Mouse (Mus musculus) embryonic facial prominence, embryonic 14.5 days (tissue): ENCODE results near the gene Axin2. TPM values are rescaled to one million over a fixed set of nuclear protein-coding genes. Genes with fewer than 3 reads are reported as not detected.

Experiments used
- ATAC-seq: fragments of 200-750 bp; cut with Nextera tagmentation; 2 replicates; pipeline ENCODE4 v1.8.0; 2017; ENCODE audit warnings: low read depth, moderate number of reproducible peaks, moderate TSS enrichment
- DNase-seq: peaks from one replicate; pipeline ENCODE4 v3.0.0-alpha.2; 2015; ENCODE audit warnings: low spot score
- H3K27ac ChIP-seq: fragments of 300-500 bp; sonication (generic); replicated peaks from 2 replicates; pipeline ENCODE4 v1.5.1; 2014; ENCODE audit warnings: low read depth, mild to moderate bottlenecking, low read length, moderate library complexity
- H3K27me3 ChIP-seq: fragments of 300-500 bp; sonication (generic); replicated peaks from 2 replicates; pipeline ENCODE4 v1.6.1; 2014; ENCODE audit warnings: low read length; ENCODE audit not compliant: control insufficient read depth, insufficient read depth
- H3K36me3 ChIP-seq: fragments of 300-500 bp; sonication (generic); 2 replicates; pipeline ENCODE4 v1.6.1; 2014; ENCODE audit warnings: low read length, mixed read lengths; ENCODE audit not compliant: control insufficient read depth, insufficient read depth
- H3K4me1 ChIP-seq: fragments of 300-500 bp; sonication (generic); 2 replicates; pipeline ENCODE4 v1.6.1; 2014; ENCODE audit warnings: antibody characterized with exemption, low read length; ENCODE audit not compliant: control insufficient read depth, insufficient read depth
- H3K4me2 ChIP-seq: fragments of 300-500 bp; sonication (generic); 2 replicates; pipeline ENCODE4 v1.6.1; 2014; ENCODE audit warnings: low read depth, mild to moderate bottlenecking, low read length, moderate library complexity, mixed read lengths
- H3K4me3 ChIP-seq: fragments of 300-500 bp; sonication (generic); 2 replicates; pipeline ENCODE4 v1.5.1; 2014; ENCODE audit warnings: low read depth, mild to moderate bottlenecking, low read length
- H3K9ac ChIP-seq: fragments of 300-500 bp; sonication (generic); 2 replicates; pipeline ENCODE4 v1.6.1; 2014; ENCODE audit warnings: low read depth, mild to moderate bottlenecking, low read length, moderate library complexity, mixed read lengths
- H3K9me3 ChIP-seq: fragments of 300-500 bp; sonication (generic); 2 replicates; pipeline ENCODE4 v1.6.1; 2016; ENCODE audit warnings: low read length; ENCODE audit not compliant: control insufficient read depth
- WGBS: fragments of 180-500 bp; shearing (Covaris S2); extraction: QIAGEN DNeasy Blood & Tissue Kit; methylation state at CpG from one replicate; pipeline ENCODE4 v1.1.7; 2014; 5-methylcytosine and 5-hydroxymethylcytosine counted together
- polyA plus RNA-seq: library from polyadenylated mRNA; unstranded; fragments of >200 nt; fragmentation: Nextera tagmentation; extraction: Ambion mirVana; gene quantifications from 2 replicates; pipeline ENCODE4 v1.2.1, GENCODE M21; 2014

The Axin2 gene
- polyA plus RNA-seq, 1 experiment from 2014 or later: 11.4 TPM

DNA sequence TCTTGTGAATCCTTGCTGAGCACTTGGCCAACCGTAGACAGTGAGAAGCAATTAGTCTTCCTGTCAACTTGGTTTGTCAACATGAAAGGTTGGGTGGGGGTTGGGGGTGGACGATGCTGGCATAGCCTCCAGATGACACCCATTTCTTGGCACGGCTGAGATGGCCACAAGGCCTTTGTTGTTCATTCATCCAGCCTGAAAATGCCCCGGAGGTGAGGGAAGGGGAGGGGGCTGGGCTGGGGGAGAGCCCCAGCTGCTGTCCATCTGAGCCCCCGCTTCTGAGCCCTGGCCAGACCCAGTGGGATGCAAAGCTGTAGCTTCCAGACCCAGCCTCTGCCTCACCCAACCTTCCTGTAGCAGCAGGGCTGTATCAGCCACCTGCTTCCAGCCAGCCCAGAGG is 38.2 kb downstream of the Axin2 start:
- Histone ChIP-seq H3K27ac (no peak overlapping the region), H3K9ac (no peak overlapping the region), H3K4me1 (no peaks in the 10 kb centered on the region; the same call in 1 of the 2 replicates), H3K4me2 (no peak overlapping the region), H3K4me3 (no peak overlapping the region), H3K27me3 (no peaks in the 10 kb centered on the region), H3K9me3 (0 out of 2 replicates have a peak, but pooled peaks cover 5% of the 10 kb centered on the region), H3K36me3 (no peaks in the 10 kb centered on the region)
- no peak for DNase-seq
- 23% methylated on average over 5 of the region's 5 CpGs for WGBS
- ATAC-seq: peak; percentile 12; the same call in 1 of the 2 replicates

GRCm38 (mm10) chr11:108959196-108959595 is 39.0 kb downstream of the Axin2 start:
- Histone ChIP-seq H3K36me3 (no peaks in the 10 kb centered on the region), H3K27me3 (no peaks in the 10 kb centered on the region), H3K9me3 (0 out of 2 replicates have a peak, but pooled peaks cover 5% of the 10 kb centered on the region), H3K4me3 (no peak overlapping the region), H3K4me2 (no peak overlapping the region), H3K27ac (no peak overlapping the region; the same call in 1 of the 2 replicates), H3K9ac (no peak overlapping the region), H3K4me1 (peaks cover 7% of the 10 kb centered on the region; the same call in 1 of the 2 replicates)
- ATAC-seq (no peak), DNase-seq (no peak)
- WGBS: 65% methylated on average over 5 of the region's 5 CpGs

- Histone ChIP-seq H3K9ac (no peak overlapping the region), H3K36me3 (no peaks in the 10 kb centered on the region), H3K4me1 (peaks cover 7% of the 10 kb centered on the region; the same call in 1 of the 2 replicates), H3K27me3 (no peaks in the 10 kb centered on the region), H3K9me3 (no peaks in the 10 kb centered on the region), H3K27ac (peak overlapping the region; percentile 68; the same call in 1 of the 2 replicates), H3K4me2 (peak overlapping the region; percentile 24), H3K4me3 (no peak overlapping the region)
- ATAC-seq (peak; percentile 53), DNase-seq (peak; percentile 90)
- 4% methylated on average over 11 of the region's 11 CpGs for WGBS
Measured at GRCm38 (mm10) chr11:108961651-108962065, 41.5 kb downstream of the Axin2 start.

- Histone ChIP-seq H3K9ac (no peak overlapping the region), H3K36me3 (no peaks in the 10 kb centered on the region), H3K9me3 (no peaks in the 10 kb centered on the region), H3K27ac (no peak overlapping the region), H3K27me3 (no peaks in the 10 kb centered on the region), H3K4me3 (no peak overlapping the region), H3K4me2 (no peak overlapping the region), H3K4me1 (peaks cover 7% of the 10 kb centered on the region; the same call in 1 of the 2 replicates)
- DNase-seq (no peak), ATAC-seq (no peak)
- WGBS: 60% methylated on average over 15 of the region's 15 CpGs
Measured at GRCm38 (mm10) chr11:108963476-108964232, 43.5 kb downstream of the Axin2 start.

GRCm38 (mm10) chr11:108965740-108966139 is 45.6 kb downstream of the Axin2 start:
- Histone ChIP-seq H3K9me3 (peaks cover 3% of the 10 kb centered on the region; the same call in 1 of the 2 replicates), H3K4me3 (no peak overlapping the region), H3K36me3 (no peaks in the 10 kb centered on the region), H3K27me3 (no peaks in the 10 kb centered on the region), H3K27ac (0 out of 2 replicates have a peak overlapping the region, but pooled peaks have one; percentile 1), H3K9ac (no peak overlapping the region), H3K4me2 (no peak overlapping the region), H3K4me1 (peaks cover 7% of the 10 kb centered on the region; the same call in 1 of the 2 replicates)
- 47% methylated on average over 6 of the region's 6 CpGs for WGBS
- peak; percentile 40 for DNase-seq
- no peak for ATAC-seq

DNA sequence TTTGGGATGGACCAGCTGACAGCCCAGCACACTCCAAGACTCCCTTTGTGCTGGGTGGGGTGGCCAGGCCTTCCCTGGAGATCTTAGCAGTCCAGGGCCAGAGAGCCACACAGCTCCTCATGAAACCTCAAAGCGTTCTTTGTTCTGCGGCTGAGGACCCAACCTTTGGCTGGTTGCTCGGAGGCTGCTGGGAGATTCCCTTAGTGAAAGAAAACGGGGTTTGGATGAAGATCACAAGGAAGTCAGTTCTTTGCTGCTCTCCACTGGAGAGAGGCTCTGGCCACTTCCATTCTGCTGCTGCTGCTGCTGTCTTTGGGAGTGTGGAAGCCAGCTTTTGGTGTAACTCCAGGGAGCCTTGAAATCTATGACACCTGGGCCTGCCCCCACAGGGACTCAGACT is 53.3 kb downstream of the Axin2 start:
- WGBS: 42% methylated on average over 4 of the region's 4 CpGs
- Histone ChIP-seq H3K27ac (no peak overlapping the region), H3K4me2 (no peak overlapping the region), H3K4me3 (no peak overlapping the region), H3K9me3 (peaks cover 3% of the 10 kb centered on the region; the same call in 1 of the 2 replicates), H3K4me1 (0 out of 2 replicates have a peak, but pooled peaks cover 3% of the 10 kb centered on the region), H3K27me3 (no peaks in the 10 kb centered on the region), H3K9ac (no peak overlapping the region), H3K36me3 (no peaks in the 10 kb centered on the region)
- peak; percentile 43 for DNase-seq
- ATAC-seq: no peak

DNA sequence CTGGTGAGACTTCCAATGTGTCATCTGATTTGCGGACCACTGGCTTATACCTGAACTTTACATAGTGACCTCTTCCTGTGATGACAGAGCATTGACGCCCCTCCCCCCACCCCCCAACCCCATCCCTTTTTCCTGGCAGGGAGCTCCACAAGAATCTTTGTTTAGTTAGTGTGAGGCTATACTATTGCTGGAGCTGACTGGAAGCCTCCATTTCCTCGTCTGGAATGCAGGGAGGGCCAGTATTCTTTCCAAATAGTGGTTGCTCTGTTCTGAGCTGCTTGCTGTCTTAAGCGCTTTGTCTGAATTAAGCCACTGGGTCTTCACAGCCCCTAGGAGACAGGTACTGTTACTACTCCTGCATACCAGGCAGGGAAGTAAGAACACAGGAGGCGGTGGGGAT is 53.7 kb downstream of the Axin2 start:
- peak; percentile 22 for DNase-seq
- no peaks in the 10 kb centered on the region for H3K27me3 ChIP-seq
- 44% methylated on average over 5 of the region's 5 CpGs for WGBS
- 0 out of 2 replicates have a peak, but pooled peaks have one; percentile 12 for ATAC-seq
- no peak overlapping the region for H3K4me3 ChIP-seq
- H3K27ac ChIP-seq: no peak overlapping the region
- no peak overlapping the region for H3K9ac ChIP-seq
- peaks cover 3% of the 10 kb centered on the region; the same call in 1 of the 2 replicates for H3K9me3 ChIP-seq
- 0 out of 2 replicates have a peak, but pooled peaks cover 3% of the 10 kb centered on the region for H3K4me1 ChIP-seq
- H3K4me2 ChIP-seq: no peak overlapping the region
- H3K36me3 ChIP-seq: no peaks in the 10 kb centered on the region

DNA sequence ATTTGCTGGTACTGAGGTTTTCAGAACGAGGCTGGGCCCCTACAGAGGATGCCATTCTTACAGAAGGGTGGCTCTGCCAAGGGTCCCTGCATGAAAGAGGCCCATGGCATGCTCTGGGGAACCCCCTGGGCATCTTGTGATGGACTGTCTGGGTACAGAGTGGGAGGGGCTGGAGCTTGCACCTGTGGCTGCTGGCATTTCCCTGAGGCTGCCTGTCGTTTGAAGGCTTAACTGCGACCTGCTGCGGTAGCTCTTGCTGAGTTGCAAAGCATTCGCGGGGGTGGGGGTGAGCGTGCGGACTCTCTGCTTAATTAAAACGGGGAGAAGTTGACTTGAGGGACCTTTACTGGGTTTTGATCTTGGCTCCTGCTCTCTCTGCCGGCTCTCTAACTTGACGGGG is 55.4 kb downstream of the Axin2 start:
- ATAC-seq (no peak), DNase-seq (no peak)
- Histone ChIP-seq H3K9me3 (peaks cover 2% of the 10 kb centered on the region; the same call in 1 of the 2 replicates), H3K27ac (no peak overlapping the region), H3K36me3 (no peaks in the 10 kb centered on the region), H3K4me1 (0 out of 2 replicates have a peak, but pooled peaks cover 3% of the 10 kb centered on the region), H3K4me3 (no peak overlapping the region), H3K27me3 (no peaks in the 10 kb centered on the region), H3K4me2 (no peak overlapping the region), H3K9ac (no peak overlapping the region)
- WGBS: 23% methylated on average over 11 of the region's 11 CpGs
